Mouse (Mus musculus) left cerebral cortex, adult 18-20 months (tissue): Measurements from ENCODE around the gene Eefsec. TPM values are rescaled to one million over a fixed set of nuclear protein-coding genes. Genes with fewer than 3 reads are reported as not detected.
A peak's percentile ranks its signal among the peaks of the same experiment; 100 is the strongest.

Experiments
- DNase-seq, 2 experiments: peaks; one replicate each; pipeline ENCODE4 v3.0.0; 2021 to 2022; ENCODE audit warnings: low spot score in 2 of 2, mixed read lengths in 1 of 2
- total RNA-seq, 2 experiments: library from RNA; stranded (reverse); gene quantifications; 2 replicates each; pipeline ENCODE4 v1.2.3; 2021

The Eefsec gene
- total RNA-seq, 2 experiments from 2014 or later, result 21.5 to 22.9 TPM

GRCm38 (mm10) chr6:88343485-88344450 is 102.6 kb downstream of the Eefsec start:
- peak; percentile 76 to 77 for DNase-seq

DNA sequence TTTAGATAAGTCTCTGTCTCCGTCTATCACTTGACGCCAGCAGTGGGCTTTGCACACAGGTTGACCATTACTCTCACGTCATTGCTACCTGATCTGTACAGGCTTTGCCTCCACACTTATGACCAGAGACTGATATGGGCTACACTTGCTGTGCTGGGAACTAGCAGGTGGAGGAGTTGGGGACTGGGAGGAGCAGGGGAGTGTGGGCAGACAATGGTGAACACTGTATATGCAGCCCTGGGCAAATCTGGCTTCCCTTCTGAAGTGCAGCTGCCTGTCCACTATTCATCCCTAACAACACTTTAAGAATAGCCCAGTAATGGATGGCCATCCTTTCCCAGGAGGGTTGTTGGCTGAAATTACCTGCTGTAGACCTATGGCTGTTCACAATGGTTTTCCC is 103.4 kb downstream of the Eefsec start:
- no peak for DNase-seq

GRCm38 (mm10) chr6:88341182-88341581 is 105.2 kb downstream of the Eefsec start:
- no peak for DNase-seq

GRCm38 (mm10) chr6:88340761-88341160 is 105.6 kb downstream of the Eefsec start:
- DNase-seq, result no peak

DNA sequence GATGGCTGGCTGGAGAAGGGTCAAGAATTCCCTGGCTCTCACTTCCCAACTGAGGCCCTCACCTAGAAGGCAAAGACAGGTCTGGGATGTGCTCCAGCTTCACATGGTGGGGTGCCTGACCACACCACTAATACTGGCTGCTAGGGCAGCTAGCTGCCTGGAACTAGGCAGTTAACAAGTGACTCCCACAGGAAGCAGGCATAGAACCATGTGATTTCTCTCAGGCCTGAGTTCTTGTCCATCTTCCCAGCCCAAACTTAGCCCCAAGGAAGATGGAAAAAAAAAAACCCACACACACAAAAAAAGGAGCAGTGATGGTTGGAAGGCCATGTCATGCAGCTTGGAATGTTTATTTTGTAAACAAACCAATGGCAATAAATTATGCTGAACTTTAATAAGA is 117.0 kb downstream of the Eefsec start:
- no peak for DNase-seq

DNA sequence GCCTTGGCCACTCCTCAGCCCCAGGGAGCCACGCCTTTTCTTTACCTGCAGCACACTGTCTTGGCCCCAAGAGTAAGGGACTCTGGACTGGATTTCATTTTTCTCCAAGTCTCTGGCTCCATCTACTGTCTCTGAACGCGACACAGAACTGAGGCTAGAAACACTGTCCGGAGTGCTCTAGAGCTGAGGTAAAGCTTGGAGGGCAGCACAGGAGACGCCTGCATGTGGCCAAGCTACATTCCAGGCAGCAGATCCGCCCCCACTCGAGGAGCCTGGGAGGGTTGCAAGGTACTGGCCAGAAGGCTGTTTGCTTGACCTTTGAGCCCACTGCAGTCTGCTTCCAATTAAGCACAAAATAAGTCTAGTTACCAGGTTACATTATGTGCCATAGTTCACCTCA is 124.5 kb downstream of the Eefsec start:
- DNase-seq, result no peak

- no peak for DNase-seq
Observed at GRCm38 (mm10) chr6:88321253-88321652, 125.1 kb downstream of the Eefsec start.

DNA sequence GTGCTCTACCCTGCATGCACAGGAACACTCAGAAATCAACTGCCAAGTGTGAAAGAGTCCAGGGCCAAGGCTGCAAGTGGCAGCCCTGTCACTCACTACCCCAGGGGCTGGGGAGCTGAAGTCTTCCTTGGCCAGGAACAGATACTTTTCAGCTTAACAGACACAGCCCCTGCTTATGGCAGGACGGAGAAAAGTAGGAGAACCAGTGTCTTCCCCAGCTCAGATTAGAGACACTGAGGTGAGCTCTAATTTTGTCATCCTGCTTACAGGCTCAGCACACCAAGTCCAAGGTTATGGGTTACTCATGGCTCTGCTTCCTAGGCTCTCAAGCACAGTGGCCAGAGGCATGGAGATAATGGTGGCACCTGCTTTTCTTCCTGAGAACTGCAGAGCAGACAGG is 126.6 kb downstream of the Eefsec start:
- DNase-seq, result no peak

DNA sequence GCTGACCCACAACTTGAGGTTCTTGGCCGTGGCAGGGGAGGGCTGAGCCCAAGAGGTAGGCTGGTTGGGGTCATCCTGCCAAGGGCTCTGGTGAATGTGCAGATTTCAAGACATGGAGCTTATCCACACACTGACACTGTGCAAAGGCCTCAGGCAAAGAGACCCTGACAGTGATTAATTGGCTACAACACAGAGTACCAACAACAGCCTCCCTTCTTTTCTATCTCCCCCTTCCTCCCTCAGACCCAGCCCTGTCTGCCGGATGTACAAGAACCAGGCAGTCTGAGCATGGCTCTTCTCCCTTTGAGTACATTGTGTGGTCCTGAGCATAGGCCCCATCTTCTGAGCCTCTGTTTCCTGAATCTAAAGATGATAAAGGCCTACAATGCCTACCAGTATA is 131.0 kb downstream of the Eefsec start:
- DNase-seq, result no peak

- no peak for DNase-seq
Observed at GRCm38 (mm10) chr6:88313937-88314336, 132.4 kb downstream of the Eefsec start.

- DNase-seq, result no peak
Observed at GRCm38 (mm10) chr6:88311593-88311992, 134.7 kb downstream of the Eefsec start.

- no peak for DNase-seq
Observed at GRCm38 (mm10) chr6:88306100-88306746, 140.1 kb downstream of the Eefsec start.

DNA sequence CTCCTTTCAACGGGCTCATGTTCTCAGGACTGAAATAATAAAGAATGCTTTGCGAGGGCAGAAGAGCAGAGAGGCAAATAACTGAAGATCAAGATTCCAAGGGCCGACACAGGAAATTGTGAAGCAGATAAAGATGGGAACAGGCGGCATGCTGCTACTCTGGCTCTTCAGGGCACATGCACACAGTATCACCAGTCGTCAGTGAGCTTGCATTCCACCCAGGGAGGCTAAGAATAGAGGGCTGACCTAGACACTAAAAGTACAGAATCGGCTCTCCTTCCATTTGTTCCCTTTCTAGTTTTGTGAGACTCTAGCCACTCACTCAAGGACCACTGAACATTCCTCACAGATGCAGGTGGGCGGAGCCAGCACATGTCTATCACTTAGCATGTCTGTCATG is 145.1 kb downstream of the Eefsec start:
- DNase-seq, result no peak

- no peak for DNase-seq
Observed at GRCm38 (mm10) chr6:88299491-88299890, 146.8 kb downstream of the Eefsec start.

DNA sequence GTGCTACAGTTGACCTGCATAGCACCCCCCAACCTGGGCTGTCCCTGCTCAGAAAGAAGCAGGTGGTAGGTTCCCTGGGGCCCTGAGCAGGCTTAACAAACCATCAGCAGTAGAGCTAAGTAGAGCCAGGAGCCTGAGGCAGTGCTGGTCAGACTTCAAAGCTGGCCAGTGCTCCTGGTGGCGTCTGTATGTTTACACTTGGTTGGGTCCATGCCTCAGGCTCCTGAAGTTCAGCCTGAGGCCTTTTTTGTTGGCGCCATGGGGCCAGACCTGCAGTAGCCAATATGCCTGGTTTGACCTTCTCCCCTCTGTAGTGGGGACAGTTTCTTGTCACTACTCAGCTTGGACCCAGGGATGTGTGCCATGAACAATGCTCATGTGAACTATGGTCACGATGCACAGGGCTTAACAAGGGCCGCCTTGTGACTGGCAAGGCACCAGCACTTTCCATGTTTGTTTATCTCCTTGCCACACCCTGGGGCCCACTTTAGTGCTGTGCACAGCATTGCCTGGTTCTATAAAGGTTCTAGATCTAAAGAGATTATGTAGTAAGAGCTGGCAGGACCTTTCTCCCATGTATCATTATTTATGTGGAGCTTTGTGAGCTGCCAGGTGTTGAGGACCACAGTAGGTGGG is 153.9 kb downstream of the Eefsec start:
- no peak for DNase-seq

DNA sequence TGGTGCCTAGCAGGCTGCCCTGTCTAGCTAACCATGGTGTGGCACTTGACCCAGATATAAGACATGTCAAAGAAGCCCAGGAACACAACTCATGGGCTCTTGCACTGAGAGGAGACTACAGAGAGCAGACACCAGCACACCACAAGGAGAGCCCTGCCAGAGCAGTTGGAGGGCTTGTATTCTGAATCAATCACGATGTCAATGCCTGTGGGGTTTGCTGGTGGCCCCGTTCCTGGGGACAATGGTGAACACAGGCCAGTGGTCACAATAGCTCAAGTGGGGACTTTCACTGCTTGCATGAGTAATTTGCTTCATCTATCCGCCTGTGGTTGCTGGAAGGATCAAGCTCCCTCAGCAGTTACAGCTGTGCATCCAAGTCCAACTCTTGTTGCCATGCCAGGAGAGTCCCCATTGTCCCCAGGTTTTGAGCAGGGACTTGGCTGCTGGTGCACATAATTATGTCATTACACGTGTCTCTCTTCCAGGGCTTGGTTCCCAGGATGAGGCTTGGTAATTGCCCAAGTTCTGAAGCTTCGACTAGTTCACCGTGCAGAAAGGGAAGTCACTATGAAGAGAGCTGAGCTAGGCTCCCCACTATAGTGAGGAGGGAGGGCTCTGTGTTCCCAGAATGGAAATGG is 156.1 kb downstream of the Eefsec start:
- peak; percentile 10 to 37 for DNase-seq

GRCm38 (mm10) chr6:88278141-88278540 is 168.2 kb downstream of the Eefsec start:
- DNase-seq, result no peak

- DNase-seq, result peak in 1 of 2 experiments; percentile 13
Observed at GRCm38 (mm10) chr6:88277242-88277641, 169.1 kb downstream of the Eefsec start.

- peak; percentile 25 to 42 for DNase-seq
Observed at GRCm38 (mm10) chr6:88276221-88276620, 170.1 kb downstream of the Eefsec start.

DNA sequence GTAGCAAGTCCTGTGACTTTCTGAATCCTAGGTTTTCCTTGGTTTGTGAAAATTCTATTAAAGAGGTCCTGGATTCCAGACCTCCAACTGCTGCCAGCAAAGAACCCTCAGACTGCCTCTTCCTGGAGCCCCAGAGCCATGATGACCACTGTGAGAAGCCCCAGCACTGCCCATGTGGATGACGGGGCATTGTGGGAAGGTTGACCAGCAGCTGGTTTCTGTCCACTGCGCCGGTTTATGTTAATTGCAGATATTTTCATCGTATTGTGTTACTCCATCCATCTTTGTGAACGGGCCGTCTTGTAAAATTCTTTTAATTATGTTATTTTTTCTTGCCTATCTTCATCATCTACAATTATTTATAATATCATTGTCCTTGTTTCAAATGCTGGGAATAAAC is 171.7 kb downstream of the Eefsec start:
- no peak for DNase-seq

- DNase-seq, result no peak
Observed at GRCm38 (mm10) chr6:88267970-88268369, 178.4 kb downstream of the Eefsec start.
